Mouse (Mus musculus) granulocyte monocyte progenitor cell, adult 5-6 weeks (primary cell): ENCODE data around the gene Tcp11. TPM values are rescaled to one million over a fixed set of nuclear protein-coding genes. Genes with fewer than 3 reads are reported as not detected.

Experiments
- ATAC-seq: replicated peaks from 2 replicates; pipeline ENCODE4 v1.8.0; 2016; ENCODE audit warnings: mild to moderate bottlenecking, moderate TSS enrichment, inconsistent platforms; ENCODE audit not compliant: poor library complexity, severe bottlenecking
- total RNA-seq, 2 experiments: library from RNA; stranded (forward) in 1 of 2; stranded (reverse) in 1 of 2; fragments of 200-712, 200-1000 nt in 1 of 2; fragments of >200 nt in 1 of 2; fragmentation: Nextera tagmentation in 1 of 2; gene quantifications; 2 replicates each; pipeline ENCODE4 v1.2.3; 2014 to 2017

The Tcp11 gene
- total RNA-seq, 2 experiments from 2014 or later = 2.4 TPM; not detected in 1

GRCm38 (mm10) chr17:28042299-28042771 lies 38.1 kb downstream of the Tcp11 start:
- ATAC-seq = no peak

- no peak for ATAC-seq
Measured at GRCm38 (mm10) chr17:28041298-28041697, 39.1 kb downstream of the Tcp11 start.

- ATAC-seq = no peak
Measured at GRCm38 (mm10) chr17:28040620-28041019, 39.8 kb downstream of the Tcp11 start.

GRCm38 (mm10) chr17:28036813-28037756 lies 43.4 kb downstream of the Tcp11 start:
- ATAC-seq = no peak

GRCm38 (mm10) chr17:28034986-28035385 lies 45.5 kb downstream of the Tcp11 start:
- no peak for ATAC-seq

- ATAC-seq = no peak
Measured at GRCm38 (mm10) chr17:28033046-28033580, 47.3 kb downstream of the Tcp11 start.

GRCm38 (mm10) chr17:28032219-28032618 lies 48.2 kb downstream of the Tcp11 start:
- no peak for ATAC-seq

GRCm38 (mm10) chr17:28031281-28031941 lies 49.0 kb downstream of the Tcp11 start:
- peak; percentile 61 for ATAC-seq

GRCm38 (mm10) chr17:28030446-28030845 lies 50.0 kb downstream of the Tcp11 start:
- no peak for ATAC-seq

- no peak for ATAC-seq
Measured at GRCm38 (mm10) chr17:28029308-28029707, 51.1 kb downstream of the Tcp11 start.

GRCm38 (mm10) chr17:28028236-28028635 lies 52.2 kb downstream of the Tcp11 start:
- no peak for ATAC-seq

- no peak for ATAC-seq
Measured at GRCm38 (mm10) chr17:28027197-28027596, 53.2 kb downstream of the Tcp11 start.

- no peak; the same call in 1 of the 2 replicates for ATAC-seq
Measured at GRCm38 (mm10) chr17:28026111-28026872, 54.1 kb downstream of the Tcp11 start.

- ATAC-seq = no peak
Measured at GRCm38 (mm10) chr17:28025541-28025961, 54.9 kb downstream of the Tcp11 start.

GRCm38 (mm10) chr17:28022854-28023655 lies 57.4 kb downstream of the Tcp11 start:
- ATAC-seq = no peak

GRCm38 (mm10) chr17:28021911-28022310 lies 58.5 kb downstream of the Tcp11 start:
- ATAC-seq = no peak

- ATAC-seq = no peak
Measured at GRCm38 (mm10) chr17:28019785-28020696, 60.4 kb downstream of the Tcp11 start.

GRCm38 (mm10) chr17:28018776-28019175 lies 61.7 kb downstream of the Tcp11 start:
- no peak for ATAC-seq
